Mouse (Mus musculus) liver, embryonic 12.5 days (tissue): ENCODE data around the gene 1700010B08Rik. TPM values are rescaled to one million over a fixed set of nuclear protein-coding genes. Genes with fewer than 3 reads are reported as not detected.
"Not testable (repeated sequence)": the region's sequence is repeated elsewhere in the genome, so short reads cannot be mapped to it uniquely, and the experiment has no call there.

ENCODE experiments used
- ATAC-seq: fragments of 200-750 bp; cut with Nextera tagmentation; 2 replicates; pipeline ENCODE4 v1.8.0; 2017; ENCODE audit warnings: moderate number of reproducible peaks, mild to moderate bottlenecking, moderate library complexity
- H3K27ac ChIP-seq: fragments of 300-500 bp; sonication (generic); 2 replicates; pipeline ENCODE4 v1.5.1; 2016; ENCODE audit warnings: mild to moderate bottlenecking
- H3K27me3 ChIP-seq: fragments of 300-500 bp; sonication (generic); replicated peaks from 2 replicates; pipeline ENCODE4 v1.6.1; 2016; ENCODE audit warnings: mild to moderate bottlenecking, moderate library complexity
- H3K36me3 ChIP-seq: fragments of 300-500 bp; sonication (generic); 2 replicates; pipeline ENCODE4 v1.6.1; 2016; ENCODE audit warnings: mild to moderate bottlenecking, moderate library complexity
- H3K4me1 ChIP-seq: fragments of 300-500 bp; sonication (generic); 2 replicates; pipeline ENCODE4 v1.6.1; 2016
- H3K4me2 ChIP-seq: fragments of 300-500 bp; sonication (generic); 2 replicates; pipeline ENCODE4 v1.6.1; 2016; ENCODE audit warnings: mild to moderate bottlenecking, moderate library complexity
- H3K4me3 ChIP-seq: fragments of 300-500 bp; sonication (generic); 2 replicates; pipeline ENCODE4 v1.5.1; 2016; ENCODE audit warnings: mild to moderate bottlenecking, moderate library complexity
- H3K9ac ChIP-seq: fragments of 300-500 bp; sonication (generic); 2 replicates; pipeline ENCODE4 v1.6.1; 2016; ENCODE audit warnings: mild to moderate bottlenecking, moderate library complexity
- H3K9me3 ChIP-seq: fragments of 300-500 bp; sonication (generic); replicated peaks from 2 replicates; pipeline ENCODE4 v1.6.1; 2016; ENCODE audit warnings: mild to moderate bottlenecking, moderate library complexity
- WGBS: fragments of 180-500 bp; shearing (Covaris S2); methylation state at CpG from one replicate; pipeline ENCODE4 v1.1.7; 2016; ENCODE audit not compliant: insufficient replicate concordance; 5-methylcytosine and 5-hydroxymethylcytosine counted together
- polyA plus RNA-seq: library from polyadenylated mRNA; unstranded; fragments of >200 nt; fragmentation: Nextera tagmentation; extraction: Ambion mirVana; gene quantifications from 2 replicates; pipeline ENCODE4 v1.2.1, GENCODE M21; 2016

1700010B08Rik gene
- polyA plus RNA-seq, 1 experiment from 2014 or later, result not detected

GRCm38 (mm10) chr2:173698850-173699249 lies 20.4 kb upstream of the 1700010B08Rik start:
- WGBS, result 75% methylated on average over 3 of the region's 3 CpGs
- no peak overlapping the region for H3K9ac ChIP-seq
- H3K9me3 ChIP-seq, result no peaks in the 10 kb centered on the region
- no peak overlapping the region for H3K27ac ChIP-seq
- H3K4me1 ChIP-seq, result no peaks in the 10 kb centered on the region
- peaks cover 86% of the 10 kb centered on the region for H3K36me3 ChIP-seq
- ATAC-seq, result no peak
- H3K4me3 ChIP-seq, result no peak overlapping the region
- H3K27me3 ChIP-seq, result no peaks in the 10 kb centered on the region
- no peak overlapping the region for H3K4me2 ChIP-seq

GRCm38 (mm10) chr2:173702096-173702866 lies 16.9 kb upstream of the 1700010B08Rik start:
- Histone ChIP-seq H3K4me2 (no peak overlapping the region), H3K36me3 (peaks cover 80% of the 10 kb centered on the region), H3K27me3 (no peaks in the 10 kb centered on the region), H3K4me1 (no peaks in the 10 kb centered on the region), H3K9me3 (no peaks in the 10 kb centered on the region), H3K4me3 (no peak overlapping the region), H3K9ac (no peak overlapping the region), H3K27ac (no peak overlapping the region)
- 76% methylated on average over 16 of the region's 16 CpGs for WGBS
- no peak for ATAC-seq

- no peak overlapping the region for H3K9ac ChIP-seq
- H3K27me3 ChIP-seq, result no peaks in the 10 kb centered on the region
- no peak overlapping the region for H3K4me3 ChIP-seq
- H3K4me1 ChIP-seq, result no peaks in the 10 kb centered on the region
- H3K9me3 ChIP-seq, result no peaks in the 10 kb centered on the region
- H3K27ac ChIP-seq, result no peak overlapping the region
- WGBS, result 80% methylated on average over 12 of the region's 12 CpGs
- no peak for ATAC-seq
- no peak overlapping the region for H3K4me2 ChIP-seq
- H3K36me3 ChIP-seq, result peaks cover 79% of the 10 kb centered on the region
Observed at GRCm38 (mm10) chr2:173702867-173703237, 16.4 kb upstream of the 1700010B08Rik start.

- Histone ChIP-seq H3K27ac (no peak overlapping the region), H3K4me3 (no peak overlapping the region), H3K36me3 (peaks cover 50% of the 10 kb centered on the region), H3K4me2 (no peak overlapping the region), H3K9me3 (no peaks in the 10 kb centered on the region), H3K27me3 (no peaks in the 10 kb centered on the region), H3K9ac (no peak overlapping the region), H3K4me1 (no peaks in the 10 kb centered on the region)
- WGBS, result 82% methylated on average over 15 of the region's 15 CpGs
- no peak for ATAC-seq
Observed at GRCm38 (mm10) chr2:173705827-173706551, 13.2 kb upstream of the 1700010B08Rik start.

GRCm38 (mm10) chr2:173707626-173708025 lies 11.6 kb upstream of the 1700010B08Rik start:
- H3K4me2 ChIP-seq, ATAC-seq, H3K4me1 ChIP-seq, H3K9ac ChIP-seq, H3K4me3 ChIP-seq, H3K9me3 ChIP-seq, H3K27ac ChIP-seq, H3K27me3 ChIP-seq: not testable (repeated sequence)
- peaks cover 34% of the 10 kb centered on the region for H3K36me3 ChIP-seq

GRCm38 (mm10) chr2:173710193-173710592 lies 9.0 kb upstream of the 1700010B08Rik start:
- Histone ChIP-seq H3K36me3 (peaks cover 12% of the 10 kb centered on the region), H3K4me3 (no peak overlapping the region), H3K9ac (no peak overlapping the region), H3K27ac (no peak overlapping the region), H3K27me3 (no peaks in the 10 kb centered on the region), H3K4me1 (peaks cover 4% of the 10 kb centered on the region; the same call in 1 of the 2 replicates), H3K9me3 (no peaks in the 10 kb centered on the region), H3K4me2 (no peak overlapping the region)
- no peak for ATAC-seq
- WGBS, result 71% methylated on average over 6 of the region's 6 CpGs

GRCm38 (mm10) chr2:173712656-173713055 lies 6.6 kb upstream of the 1700010B08Rik start:
- Histone ChIP-seq H3K27me3 (no peaks in the 10 kb centered on the region), H3K9me3 (no peaks in the 10 kb centered on the region), H3K27ac (no peak overlapping the region), H3K4me1 (peaks cover 4% of the 10 kb centered on the region; the same call in 1 of the 2 replicates), H3K4me2 (no peak overlapping the region), H3K36me3 (peaks cover 1% of the 10 kb centered on the region), H3K9ac (no peak overlapping the region), H3K4me3 (no peak overlapping the region)
- ATAC-seq, result no peak
- 71% methylated on average over 10 of the region's 10 CpGs for WGBS

- Histone ChIP-seq H3K9ac (no peak overlapping the region), H3K27ac (no peak overlapping the region), H3K36me3 (no peaks in the 10 kb centered on the region; the same call in 1 of the 2 replicates), H3K9me3 (no peaks in the 10 kb centered on the region), H3K27me3 (no peaks in the 10 kb centered on the region), H3K4me3 (no peak overlapping the region), H3K4me1 (peaks cover 4% of the 10 kb centered on the region; the same call in 1 of the 2 replicates), H3K4me2 (no peak overlapping the region)
- no peak for ATAC-seq
- 50% methylated on average over 4 of the region's 4 CpGs for WGBS
Observed at GRCm38 (mm10) chr2:173713241-173713640, 6.0 kb upstream of the 1700010B08Rik start.

GRCm38 (mm10) chr2:173714620-173715218 lies 4.5 kb upstream of the 1700010B08Rik start:
- no peak overlapping the region for H3K4me2 ChIP-seq
- H3K9me3 ChIP-seq, result no peaks in the 10 kb centered on the region
- H3K27me3 ChIP-seq, result no peaks in the 10 kb centered on the region
- ATAC-seq, result no peak
- 61% methylated on average over 8 of the region's 8 CpGs for WGBS
- no peak overlapping the region for H3K27ac ChIP-seq
- no peak overlapping the region for H3K4me3 ChIP-seq
- H3K4me1 ChIP-seq, result peaks cover 4% of the 10 kb centered on the region; the same call in 1 of the 2 replicates
- no peaks in the 10 kb centered on the region for H3K36me3 ChIP-seq
- no peak overlapping the region for H3K9ac ChIP-seq

GRCm38 (mm10) chr2:173716966-173717365 lies 2.2 kb upstream of the 1700010B08Rik start:
- H3K4me2 ChIP-seq, result no peak overlapping the region
- H3K27ac ChIP-seq, result no peak overlapping the region
- H3K4me3 ChIP-seq, result no peak overlapping the region
- no peaks in the 10 kb centered on the region for H3K27me3 ChIP-seq
- H3K9me3 ChIP-seq, result no peaks in the 10 kb centered on the region
- no peak for ATAC-seq
- H3K36me3 ChIP-seq, result no peaks in the 10 kb centered on the region
- H3K4me1 ChIP-seq, result no peaks in the 10 kb centered on the region
- no peak overlapping the region for H3K9ac ChIP-seq
- WGBS, result 79% methylated on average over 5 of the region's 5 CpGs

- ATAC-seq, result no peak
- 70% methylated on average over 11 of the region's 11 CpGs for WGBS
- H3K9ac ChIP-seq, result no peak overlapping the region
- H3K4me2 ChIP-seq, result no peak overlapping the region
- H3K27me3 ChIP-seq, result no peaks in the 10 kb centered on the region
- H3K27ac ChIP-seq, result no peak overlapping the region
- H3K36me3 ChIP-seq, result no peaks in the 10 kb centered on the region
- no peaks in the 10 kb centered on the region for H3K4me1 ChIP-seq
- no peaks in the 10 kb centered on the region for H3K9me3 ChIP-seq
- no peak overlapping the region for H3K4me3 ChIP-seq
Observed at GRCm38 (mm10) chr2:173722251-173722857, 3.1 kb downstream of the 1700010B08Rik start.

- Histone ChIP-seq H3K9ac (no peak overlapping the region), H3K4me3 (no peak overlapping the region), H3K4me1 (no peaks in the 10 kb centered on the region), H3K27ac (no peak overlapping the region), H3K36me3 (no peaks in the 10 kb centered on the region), H3K9me3 (no peaks in the 10 kb centered on the region), H3K4me2 (no peak overlapping the region), H3K27me3 (no peaks in the 10 kb centered on the region)
- WGBS, result 58% methylated on average over 14 of the region's 14 CpGs
- ATAC-seq, result no peak
Observed at GRCm38 (mm10) chr2:173724382-173724781, 5.2 kb downstream of the 1700010B08Rik start.
